Mouse (Mus musculus) limb, embryonic 10.5 days (tissue): Measurements from ENCODE around the gene Grid1. TPM values are rescaled to one million over a fixed set of nuclear protein-coding genes. Genes with fewer than 3 reads are reported as not detected.

ENCODE experiments used
- DNase-seq: peaks from one replicate; pipeline ENCODE4 v3.0.0-alpha.2; 2017; ENCODE audit warnings: low spot score
- H3K27ac ChIP-seq: fragments of 300-500 bp; sonication (generic); 2 replicates; pipeline ENCODE4 v1.5.1; 2016; ENCODE audit warnings: mild to moderate bottlenecking
- H3K27me3 ChIP-seq: fragments of 300-500 bp; sonication (generic); 2 replicates; pipeline ENCODE4 v1.6.1; 2016; ENCODE audit warnings: low read depth, mild to moderate bottlenecking; ENCODE audit not compliant: poor library complexity, severe bottlenecking
- H3K36me3 ChIP-seq: fragments of 300-500 bp; sonication (generic); 2 replicates; pipeline ENCODE4 v1.6.1; 2016; ENCODE audit warnings: mild to moderate bottlenecking, moderate library complexity
- H3K4me1 ChIP-seq: fragments of 300-500 bp; sonication (generic); 2 replicates; pipeline ENCODE4 v1.6.1; 2016
- H3K4me3 ChIP-seq: fragments of 300-500 bp; sonication (generic); 2 replicates; pipeline ENCODE4 v1.5.1; 2016; ENCODE audit warnings: mild to moderate bottlenecking, moderate library complexity
- H3K9me3 ChIP-seq: fragments of 300-500 bp; sonication (generic); replicated peaks from 2 replicates; pipeline ENCODE4 v1.6.1; 2016; ENCODE audit warnings: mild to moderate bottlenecking
- WGBS: fragments of 180-500 bp; shearing (Covaris S2); methylation state at CpG from one replicate; pipeline ENCODE4 v1.1.7; 2016; 5-methylcytosine and 5-hydroxymethylcytosine counted together
- polyA plus RNA-seq: library from polyadenylated mRNA; unstranded; fragments of >200 nt; fragmentation: Nextera tagmentation; extraction: Ambion mirVana; gene quantifications from 2 replicates; pipeline ENCODE4 v1.2.1, GENCODE M21; 2016

Gene Grid1
- polyA plus RNA-seq, 1 experiment from 2014 or later: 0.05 TPM

- Histone ChIP-seq H3K4me1 (no peaks in the 10 kb centered on the region), H3K27ac (no peak overlapping the region)
- WGBS: 83% methylated on average over 8 of the region's 8 CpGs
Observed at GRCm38 (mm10) chr14:35365177-35365944, 545.5 kb downstream of the Grid1 start.

GRCm38 (mm10) chr14:35374374-35374773 is 554.5 kb downstream of the Grid1 start:
- Histone ChIP-seq H3K36me3 (no peaks in the 10 kb centered on the region), H3K4me1 (no peaks in the 10 kb centered on the region), H3K27ac (no peak overlapping the region), H3K4me3 (no peak overlapping the region), H3K27me3 (no peaks in the 10 kb centered on the region), H3K9me3 (no peaks in the 10 kb centered on the region)
- 91% methylated on average over 3 of the region's 3 CpGs for WGBS
- no peak for DNase-seq

More at GRCm38 (mm10) chr14:35365177-35365944, 545.5 kb downstream of the Grid1 start:
- no peak for DNase-seq
- Histone ChIP-seq H3K27me3 (no peaks in the 10 kb centered on the region), H3K4me3 (no peak overlapping the region), H3K36me3 (no peaks in the 10 kb centered on the region), H3K9me3 (no peaks in the 10 kb centered on the region)

GRCm38 (mm10) chr14:35393591-35393990 is 573.7 kb downstream of the Grid1 start:
- DNase-seq: no peak
- no peaks in the 10 kb centered on the region for H3K36me3 ChIP-seq
- no peaks in the 10 kb centered on the region for H3K9me3 ChIP-seq
- no peak overlapping the region for H3K27ac ChIP-seq
- no peak overlapping the region for H3K4me3 ChIP-seq
- H3K27me3 ChIP-seq: no peaks in the 10 kb centered on the region
- WGBS: 85% methylated on average over 4 of the region's 4 CpGs
- H3K4me1 ChIP-seq: no peaks in the 10 kb centered on the region

GRCm38 (mm10) chr14:35404249-35404908 is 584.5 kb downstream of the Grid1 start:
- Histone ChIP-seq H3K27me3 (no peaks in the 10 kb centered on the region), H3K36me3 (no peaks in the 10 kb centered on the region), H3K9me3 (no peaks in the 10 kb centered on the region), H3K27ac (no peak overlapping the region), H3K4me1 (no peaks in the 10 kb centered on the region), H3K4me3 (no peak overlapping the region)
- 83% methylated on average over 3 of the region's 3 CpGs for WGBS
- no peak for DNase-seq

- no peak for DNase-seq
- Histone ChIP-seq H3K4me3 (no peak overlapping the region), H3K9me3 (no peaks in the 10 kb centered on the region), H3K27me3 (no peaks in the 10 kb centered on the region), H3K4me1 (no peaks in the 10 kb centered on the region), H3K36me3 (no peaks in the 10 kb centered on the region), H3K27ac (no peak overlapping the region)
- 83% methylated on average over 2 of the region's 2 CpGs for WGBS
Observed at GRCm38 (mm10) chr14:35430259-35430658, 610.4 kb downstream of the Grid1 start.

- 92% methylated on average over 7 of the region's 7 CpGs for WGBS
- H3K27me3 ChIP-seq: no peaks in the 10 kb centered on the region
- no peak overlapping the region for H3K27ac ChIP-seq
- H3K9me3 ChIP-seq: no peaks in the 10 kb centered on the region
- H3K4me1 ChIP-seq: no peaks in the 10 kb centered on the region
- no peaks in the 10 kb centered on the region for H3K36me3 ChIP-seq
- no peak for DNase-seq
- no peak overlapping the region for H3K4me3 ChIP-seq
Observed at GRCm38 (mm10) chr14:35453702-35454101, 633.8 kb downstream of the Grid1 start.

- no peaks in the 10 kb centered on the region for H3K27me3 ChIP-seq
- H3K4me3 ChIP-seq: no peak overlapping the region
- H3K36me3 ChIP-seq: no peaks in the 10 kb centered on the region
- 82% methylated on average over 6 of the region's 6 CpGs for WGBS
- no peak overlapping the region for H3K27ac ChIP-seq
- H3K9me3 ChIP-seq: no peaks in the 10 kb centered on the region
- no peaks in the 10 kb centered on the region for H3K4me1 ChIP-seq
- DNase-seq: no peak
Observed at GRCm38 (mm10) chr14:35468254-35468653, 648.3 kb downstream of the Grid1 start.

GRCm38 (mm10) chr14:35486017-35486416 is 666.1 kb downstream of the Grid1 start:
- 82% methylated on average over 2 of the region's 2 CpGs for WGBS
- H3K27ac ChIP-seq: no peak overlapping the region
- H3K36me3 ChIP-seq: no peaks in the 10 kb centered on the region
- no peaks in the 10 kb centered on the region for H3K4me1 ChIP-seq
- H3K27me3 ChIP-seq: no peaks in the 10 kb centered on the region
- H3K9me3 ChIP-seq: no peaks in the 10 kb centered on the region
- no peak overlapping the region for H3K4me3 ChIP-seq
- DNase-seq: no peak

- H3K36me3 ChIP-seq: no peaks in the 10 kb centered on the region
- DNase-seq: no peak
- no peaks in the 10 kb centered on the region for H3K9me3 ChIP-seq
- no peak overlapping the region for H3K27ac ChIP-seq
- H3K4me1 ChIP-seq: no peaks in the 10 kb centered on the region
- 62% methylated on average over 5 of the region's 5 CpGs for WGBS
- H3K4me3 ChIP-seq: no peak overlapping the region
- no peaks in the 10 kb centered on the region for H3K27me3 ChIP-seq
Observed at GRCm38 (mm10) chr14:35502324-35502723, 682.4 kb downstream of the Grid1 start.

- H3K27ac ChIP-seq: no peak overlapping the region
- no peaks in the 10 kb centered on the region for H3K9me3 ChIP-seq
- H3K36me3 ChIP-seq: no peaks in the 10 kb centered on the region
- no peak overlapping the region for H3K4me3 ChIP-seq
- H3K27me3 ChIP-seq: no peaks in the 10 kb centered on the region
- no peaks in the 10 kb centered on the region for H3K4me1 ChIP-seq
- no peak for DNase-seq
Observed at GRCm38 (mm10) chr14:35519402-35519801, 699.5 kb downstream of the Grid1 start.

- H3K4me1 ChIP-seq: no peaks in the 10 kb centered on the region
- WGBS: 86% methylated on average over 3 of the region's 3 CpGs
- no peak overlapping the region for H3K27ac ChIP-seq
- no peaks in the 10 kb centered on the region for H3K36me3 ChIP-seq
- H3K4me3 ChIP-seq: no peak overlapping the region
- DNase-seq: no peak
- no peaks in the 10 kb centered on the region for H3K9me3 ChIP-seq
- no peaks in the 10 kb centered on the region for H3K27me3 ChIP-seq
Observed at GRCm38 (mm10) chr14:35538835-35539234, 718.9 kb downstream of the Grid1 start.

GRCm38 (mm10) chr14:35541254-35541991 is 721.5 kb downstream of the Grid1 start:
- H3K4me3 ChIP-seq: no peak overlapping the region
- H3K9me3 ChIP-seq: no peaks in the 10 kb centered on the region
- H3K4me1 ChIP-seq: no peaks in the 10 kb centered on the region
- WGBS: 65% methylated on average over 4 of the region's 4 CpGs
- H3K27me3 ChIP-seq: no peaks in the 10 kb centered on the region
- H3K36me3 ChIP-seq: no peaks in the 10 kb centered on the region
- no peak overlapping the region for H3K27ac ChIP-seq
- DNase-seq: no peak

- Histone ChIP-seq H3K4me1 (no peaks in the 10 kb centered on the region), H3K27ac (no peak overlapping the region), H3K9me3 (no peaks in the 10 kb centered on the region), H3K27me3 (no peaks in the 10 kb centered on the region), H3K4me3 (no peak overlapping the region), H3K36me3 (no peaks in the 10 kb centered on the region)
- DNase-seq: no peak
- 79% methylated on average over 1 of the region's 1 CpGs for WGBS
Observed at GRCm38 (mm10) chr14:35541992-35542380, 722.1 kb downstream of the Grid1 start.
